In genomic region chr11:116161312-116161711, GRCm38 (mm10) we compare ENCODE assay signal across 23 mouse cellular contexts. TPM values are rescaled to one million over a fixed set of nuclear protein-coding genes. Genes with fewer than 3 reads are reported as not detected.
A peak's percentile ranks its signal among the peaks of the same experiment; 100 is the strongest.
DNase-seq lines count a peak whose midpoint lies in the region; ATAC-seq and TF ChIP-seq lines count a peak whose summit lies in the region.
"Had no signal": no experiment of that assay in that cellular context is flagged by ENCODE, and none has a peak within 500 bp of the region (broad histone marks: within the 10 kb centered on the region; RNA-seq: fewer than 3 reads in every experiment).

No protein-coding gene starts in this region.

- 44% methylated on average over 12 of the region's 12 CpGs for WGBS in lung, postnatal 0 days
- 65% methylated on average over 12 of the region's 12 CpGs for WGBS in embryonic facial prominence, embryonic 14.5 days
- 42% methylated on average over 12 of the region's 12 CpGs for whole genome bisulfite sequencing in stomach, embryonic 15.5 days

- ATAC-seq in lung, postnatal 0 days, result peak; percentile 16; the same call in 1 of the 2 replicates
- peak; percentile 79 for ATAC-seq in embryonic facial prominence, embryonic 14.5 days (ENCODE audit: low read depth)
- ATAC-seq in stomach, embryonic 15.5 days (ENCODE audit: insufficient read depth, low FRiP score, low read depth), result 0 out of 2 replicates have a peak, but pooled peaks have one; percentile 27
- ATAC-seq: inflammation-experienced regulatory T-cells, adult 6 months had no signal

- H3K36me3 ChIP-seq in lung, postnatal 0 days (ENCODE audit: insufficient read depth, low read length), result 0 out of 2 replicates have a peak, but pooled peaks cover 11% of the 10 kb centered on the region
- H3K36me3 ChIP-seq in embryonic facial prominence, embryonic 14.5 days (ENCODE audit: control insufficient read depth, insufficient read depth, low read length), result peaks cover 79% of the 10 kb centered on the region
- H3K36me3 ChIP-seq in stomach, embryonic 15.5 days, result peaks cover 11% of the 10 kb centered on the region; the same call in 1 of the 2 replicates

- DNase-seq in lung, postnatal 0 days (ENCODE audit: low spot score), result no peak
- DNase-seq in lung, postnatal 14 days, result no peak
- DNase-seq in ZHBTc4 (ENCODE audit: low read depth, low spot score), result peak; percentile 34
- peak; percentile 78 for DNase-seq in embryonic facial prominence, embryonic 14.5 days (ENCODE audit: low spot score)
- DNase-seq in right cerebral cortex, adult 2 months (ENCODE audit: low spot score in 2 of 2), result no peak
- no peak for DNase-seq in left cerebral cortex, postnatal 10 days (ENCODE audit: extremely low spot score in 1 of 2, low spot score in 2 of 2)
- DNase-seq: adrenal gland, postnatal 10 days; cerebellum, adult 18-20 months; gastrocnemius, postnatal 25 days; heart, postnatal 14 days; kidney, adult 8-10 months; kidney, postnatal 4 days; layer of hippocampus, postnatal 36 days; left cerebral cortex, postnatal 4 days; right cerebral cortex, postnatal 4 days; thymus, adult 18-20 months had no signal

- no peak for TF ChIP-seq EP300 in lung, postnatal 0 days (IDR thresholded peaks at IDR 0.05)

- no peak overlapping the region for H3K27ac ChIP-seq in lung, postnatal 0 days (ENCODE audit: low read length)
- peak overlapping the region; percentile 48 for H3K27ac ChIP-seq in embryonic facial prominence, embryonic 14.5 days (replicated peaks; ENCODE audit: low read depth, low read length)
- H3K27ac ChIP-seq in stomach, embryonic 15.5 days, result peak overlapping the region; percentile 68; the same call in 1 of the 2 replicates
- H3K27ac ChIP-seq: embryonic facial prominence, embryonic 12.5 days; liver, embryonic 15.5 days; macrophage had no signal

- no peaks in the 10 kb centered on the region for H3K27me3 ChIP-seq in lung, postnatal 0 days (replicated peaks; ENCODE audit: insufficient read depth, low read length)
- H3K27me3 ChIP-seq in embryonic facial prominence, embryonic 14.5 days (replicated peaks; ENCODE audit: control insufficient read depth, insufficient read depth, low read length), result no peaks in the 10 kb centered on the region
- H3K27me3 ChIP-seq in stomach, embryonic 15.5 days (replicated peaks), result no peaks in the 10 kb centered on the region
- H3K27me3 ChIP-seq: embryonic facial prominence, embryonic 12.5 days; liver, embryonic 15.5 days had no signal

- H3K4me1 ChIP-seq in lung, postnatal 0 days (ENCODE audit: insufficient read depth, low read depth, low read length), result no peaks in the 10 kb centered on the region; the same call in 1 of the 2 replicates
- H3K4me1 ChIP-seq in embryonic facial prominence, embryonic 14.5 days (ENCODE audit: control insufficient read depth, insufficient read depth, low read length), result peaks cover 2% of the 10 kb centered on the region; the same call in 1 of the 2 replicates
- H3K4me1 ChIP-seq in stomach, embryonic 15.5 days, result peaks cover 4% of the 10 kb centered on the region
- H3K4me1 ChIP-seq: embryonic facial prominence, embryonic 12.5 days had no signal

- no peaks in the 10 kb centered on the region for H3K9me3 ChIP-seq in lung, postnatal 0 days (ENCODE audit: low read length)
- no peaks in the 10 kb centered on the region for H3K9me3 ChIP-seq in embryonic facial prominence, embryonic 14.5 days (ENCODE audit: control insufficient read depth, low read length)
- H3K9me3 ChIP-seq in stomach, embryonic 15.5 days, result no peaks in the 10 kb centered on the region
- H3K9me3 ChIP-seq: embryonic facial prominence, embryonic 12.5 days; liver, embryonic 15.5 days had no signal

- intact Hi-C loops in left cerebral cortex, postnatal 10 days (cut with DNase I), result no loop called here

- no peak overlapping the region for H3K4me3 ChIP-seq in lung, postnatal 0 days (ENCODE audit: low read depth, low read length)
- no peak overlapping the region for H3K4me3 ChIP-seq in embryonic facial prominence, embryonic 14.5 days (ENCODE audit: low read depth, low read length)
- H3K4me3 ChIP-seq in stomach, embryonic 15.5 days (replicated peaks), result no peak overlapping the region
- H3K4me3 ChIP-seq: embryonic facial prominence, embryonic 12.5 days; liver, embryonic 15.5 days had no signal

- H3K9ac ChIP-seq in lung, postnatal 0 days (replicated peaks; ENCODE audit: low read depth), result no peak overlapping the region
- no peak overlapping the region for H3K9ac ChIP-seq in embryonic facial prominence, embryonic 14.5 days (ENCODE audit: low read depth, low read length)
- H3K9ac ChIP-seq in stomach, embryonic 15.5 days, result no peak overlapping the region
- H3K9ac ChIP-seq: embryonic facial prominence, embryonic 12.5 days; liver, embryonic 15.5 days had no signal

- no peak for TF ChIP-seq CTCF in lung, postnatal 0 days (IDR thresholded peaks at IDR 0.05)

- H3K4me2 ChIP-seq in lung, postnatal 0 days (replicated peaks; ENCODE audit: low read depth, low read length), result no peak overlapping the region
- H3K4me2 ChIP-seq in embryonic facial prominence, embryonic 14.5 days (ENCODE audit: low read depth, low read length), result no peak overlapping the region
- H3K4me2 ChIP-seq in stomach, embryonic 15.5 days, result no peak overlapping the region; the same call in 1 of the 2 replicates
- H3K4me2 ChIP-seq: embryonic facial prominence, embryonic 12.5 days; heart, embryonic 11.5 days; liver, embryonic 15.5 days; midbrain, embryonic 11.5 days had no signal

RNA-seq across cellular contexts. Expression of gene Fbf1, which starts 6.7 kb away (rescaled TPM):
- 11.9 and 16.6 TPM in 2 replicates for polyA plus RNA-seq in lung, postnatal 0 days (2015; fragmentation: Nextera tagmentation; extraction: Ambion mirVana)
- 27.7 and 28.5 TPM in 2 replicates for polyA plus RNA-seq in embryonic facial prominence, embryonic 14.5 days (2014; fragmentation: Nextera tagmentation; extraction: Ambion mirVana)
- polyA plus RNA-seq in stomach, embryonic 15.5 days (2015; fragmentation: Nextera tagmentation; extraction: Ambion mirVana), result 26.8 and 31.8 TPM in 2 replicates
- 100 to 1,000 TPM in 1 of 2 experiments, 10 to 100 TPM in 1; 96.2 to 100 TPM for total RNA-seq in left cerebral cortex, postnatal 10 days (2021)

RNA-seq across cellular contexts. Expression of gene Mrpl38, which starts 22.6 kb away (rescaled TPM):
- polyA plus RNA-seq in lung, postnatal 0 days (2015; fragmentation: Nextera tagmentation; extraction: Ambion mirVana), result 44.1 and 45.9 TPM in 2 replicates
- polyA plus RNA-seq in embryonic facial prominence, embryonic 14.5 days (2014; fragmentation: Nextera tagmentation; extraction: Ambion mirVana), result 76.4 and 81.3 TPM in 2 replicates
- 94.8 and 102 TPM in 2 replicates for polyA plus RNA-seq in stomach, embryonic 15.5 days (2015; fragmentation: Nextera tagmentation; extraction: Ambion mirVana)
- total RNA-seq in left cerebral cortex, postnatal 10 days (2021), result 10 to 100 TPM; 52.2 to 54.6 TPM

RNA-seq across cellular contexts. Expression of gene Trim65, which starts 30.4 kb away (rescaled TPM):
- polyA plus RNA-seq in lung, postnatal 0 days (2015; fragmentation: Nextera tagmentation; extraction: Ambion mirVana), result 3.9 TPM in 2 replicates
- 2.9 and 3.2 TPM in 2 replicates for polyA plus RNA-seq in embryonic facial prominence, embryonic 14.5 days (2014; fragmentation: Nextera tagmentation; extraction: Ambion mirVana)
- polyA plus RNA-seq in stomach, embryonic 15.5 days (2015; fragmentation: Nextera tagmentation; extraction: Ambion mirVana), result 5.7 and 6.5 TPM in 2 replicates
- 1 to 10 TPM; 6.2 to 6.6 TPM for total RNA-seq in left cerebral cortex, postnatal 10 days (2021)

RNA-seq across cellular contexts. Expression of gene Trim47, which starts 34.3 kb away (rescaled TPM):
- 26.3 and 28.8 TPM in 2 replicates for polyA plus RNA-seq in lung, postnatal 0 days (2015; fragmentation: Nextera tagmentation; extraction: Ambion mirVana)
- 25.6 and 29.0 TPM in 2 replicates for polyA plus RNA-seq in embryonic facial prominence, embryonic 14.5 days (2014; fragmentation: Nextera tagmentation; extraction: Ambion mirVana)
- polyA plus RNA-seq in stomach, embryonic 15.5 days (2015; fragmentation: Nextera tagmentation; extraction: Ambion mirVana), result 27.6 and 30.9 TPM in 2 replicates
- 1 to 10 TPM; 6.2 to 7.9 TPM for total RNA-seq in left cerebral cortex, postnatal 10 days (2021)

RNA-seq across cellular contexts. Expression of gene Ten1, which starts 37.3 kb away (rescaled TPM):
- polyA plus RNA-seq in lung, postnatal 0 days (2015; fragmentation: Nextera tagmentation; extraction: Ambion mirVana), result 74.7 and 79.0 TPM in 2 replicates
- 59.8 and 64.1 TPM in 2 replicates for polyA plus RNA-seq in embryonic facial prominence, embryonic 14.5 days (2014; fragmentation: Nextera tagmentation; extraction: Ambion mirVana)
- polyA plus RNA-seq in stomach, embryonic 15.5 days (2015; fragmentation: Nextera tagmentation; extraction: Ambion mirVana), result 74.8 and 78.3 TPM in 2 replicates
- 10 to 100 TPM; 44.8 to 50.9 TPM for total RNA-seq in left cerebral cortex, postnatal 10 days (2021)

Comparison
In these comparisons a context has a peak if more than half of its experiments do, and no peak if none do; other contexts are left out.
1. ATAC-seq: peak in every context shown above with its lines; median percentile 79 in embryonic facial prominence, embryonic 14.5 days; 27 in stomach, embryonic 15.5 days; 16 in lung, postnatal 0 days.
2. DNase-seq: peak in ZHBTc4 (single experiment) and embryonic facial prominence, embryonic 14.5 days (single experiment); none in lung, postnatal 0 days (single experiment), lung, postnatal 14 days (single experiment), right cerebral cortex, adult 2 months (0 of 2) and left cerebral cortex, postnatal 10 days (0 of 2).